Mouse (Mus musculus) midbrain, embryonic 13.5 days (tissue): Measurements from ENCODE around the gene Ier2. TPM values are rescaled to one million over a fixed set of nuclear protein-coding genes. Genes with fewer than 3 reads are reported as not detected.

Source experiments
- polyA plus RNA-seq: library from polyadenylated mRNA; unstranded; fragments of >200 nt; fragmentation: Nextera tagmentation; extraction: Ambion mirVana; gene quantifications from 2 replicates; pipeline ENCODE4 v1.2.1, GENCODE M21; 2015

Ier2 gene
- polyA plus RNA-seq, 1 experiment from 2014 or later, result 26.3 TPM

Other genes with a start within 250 kb of the Ier2 start
- 50.1 and 55.7 TPM in 2 replicates for gene Trmt1, start 23.5 kb upstream of the Ier2 start, polyA plus RNA-seq
- gene Nacc1, start 25.0 kb upstream of the Ier2 start, polyA plus RNA-seq, result 16.8 and 17.3 TPM in 2 replicates
- 2.1 and 2.4 TPM in 2 replicates for gene Lyl1, start 38.6 kb upstream of the Ier2 start, polyA plus RNA-seq
- 1.3 and 1.9 TPM in 2 replicates for gene G430095P16Rik, start 60.2 kb upstream of the Ier2 start, polyA plus RNA-seq
- gene Nfix, start 137.5 kb upstream of the Ier2 start, polyA plus RNA-seq, result 22.4 and 28.4 TPM in 2 replicates
- gene Dand5, start 160.0 kb upstream of the Ier2 start, polyA plus RNA-seq, result 8.8 and 8.9 TPM in 2 replicates
- 34.5 and 36.3 TPM in 2 replicates for gene Gadd45gip1, start 168.7 kb upstream of the Ier2 start, polyA plus RNA-seq
- 84.8 and 88.8 TPM in 2 replicates for gene Rad23a, start 177.8 kb upstream of the Ier2 start, polyA plus RNA-seq
- gene Calr, start 184.1 kb upstream of the Ier2 start, polyA plus RNA-seq, result 599 and 642 TPM in 2 replicates
- 113 and 122 TPM in 2 replicates for gene Farsa, start 194.1 kb upstream of the Ier2 start, polyA plus RNA-seq
- 23.6 and 24.8 TPM in 2 replicates for gene Syce2, start 209.3 kb upstream of the Ier2 start, polyA plus RNA-seq
- gene Gcdh, start 231.1 kb upstream of the Ier2 start, polyA plus RNA-seq, result 31.7 and 34.3 TPM in 2 replicates
- 0.55 and 0.97 TPM in 2 replicates for gene Klf1, start 239.1 kb upstream of the Ier2 start, polyA plus RNA-seq
- gene Dnase2a, start 245.7 kb upstream of the Ier2 start, polyA plus RNA-seq, result 6.0 and 6.2 TPM in 2 replicates